Mouse (Mus musculus) limb, embryonic 12.5 days (tissue): Measurements from ENCODE around the gene Copg2. TPM values are rescaled to one million over a fixed set of nuclear protein-coding genes. Genes with fewer than 3 reads are reported as not detected.

Experiments used
- ATAC-seq: fragments of 200-750 bp; cut with Nextera tagmentation; 2 replicates; pipeline ENCODE4 v1.8.0; 2017; ENCODE audit warnings: low read depth, moderate TSS enrichment; ENCODE audit not compliant: insufficient number of reproducible peaks, insufficient read depth, low FRiP score, low TSS enrichment
- H3K27ac ChIP-seq: fragments of 300-500 bp; sonication (generic); 2 replicates; pipeline ENCODE4 v1.5.1; 2016; ENCODE audit warnings: mild to moderate bottlenecking, moderate library complexity
- H3K27me3 ChIP-seq: fragments of 300-500 bp; sonication (generic); 2 replicates; pipeline ENCODE4 v1.6.1; 2016; ENCODE audit warnings: mild to moderate bottlenecking, moderate library complexity
- H3K36me3 ChIP-seq: fragments of 300-500 bp; sonication (generic); 2 replicates; pipeline ENCODE4 v1.6.1; 2016; ENCODE audit warnings: mild to moderate bottlenecking, moderate library complexity
- H3K4me1 ChIP-seq: fragments of 300-500 bp; sonication (generic); replicated peaks from 2 replicates; pipeline ENCODE4 v1.6.1; 2016
- H3K4me2 ChIP-seq: fragments of 300-500 bp; sonication (generic); 2 replicates; pipeline ENCODE4 v1.6.1; 2016; ENCODE audit warnings: mild to moderate bottlenecking, moderate library complexity
- H3K4me3 ChIP-seq: fragments of 300-500 bp; sonication (generic); replicated peaks from 2 replicates; pipeline ENCODE4 v1.5.1; 2016; ENCODE audit warnings: mild to moderate bottlenecking
- H3K9ac ChIP-seq: fragments of 300-500 bp; sonication (generic); replicated peaks from 2 replicates; pipeline ENCODE4 v1.6.1; 2016; ENCODE audit warnings: mild to moderate bottlenecking, moderate library complexity
- H3K9me3 ChIP-seq: fragments of 300-500 bp; sonication (generic); 2 replicates; pipeline ENCODE4 v1.6.1; 2016; ENCODE audit warnings: mild to moderate bottlenecking, moderate library complexity
- WGBS: fragments of 180-500 bp; shearing (Covaris S2); methylation state at CpG from one replicate; pipeline ENCODE4 v1.1.7; 2016; 5-methylcytosine and 5-hydroxymethylcytosine counted together
- polyA plus RNA-seq: library from polyadenylated mRNA; unstranded; fragments of >200 nt; fragmentation: Nextera tagmentation; extraction: Ambion mirVana; gene quantifications from 2 replicates; pipeline ENCODE4 v1.2.1, GENCODE M21; 2016

The Copg2 gene
- polyA plus RNA-seq, 1 experiment from 2014 or later, result 25.8 TPM

DNA sequence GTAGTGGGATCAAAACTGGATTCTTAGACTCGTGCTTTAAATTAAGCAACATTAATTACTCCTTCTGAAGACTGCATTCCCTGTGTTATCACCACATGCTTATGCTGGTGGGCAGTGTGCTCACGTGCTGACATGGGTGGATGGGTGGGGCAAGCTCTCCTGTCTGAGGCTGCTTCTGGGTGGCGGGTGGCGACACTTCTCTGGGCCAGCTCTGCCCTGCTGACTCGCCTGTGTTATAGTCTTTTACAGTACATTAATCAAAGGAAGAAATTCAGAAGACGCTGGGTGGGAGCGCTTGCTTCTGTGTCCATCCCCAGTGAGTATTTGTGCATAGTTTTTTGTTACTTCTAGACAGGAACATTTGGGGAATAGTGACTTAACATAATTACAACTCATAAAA lies 151.0 kb downstream of the Copg2 start:
- WGBS, result 59% methylated on average over 7 of the region's 7 CpGs
- Histone ChIP-seq H3K4me2 (no peak overlapping the region), H3K9ac (no peak overlapping the region), H3K27me3 (no peaks in the 10 kb centered on the region), H3K27ac (peak overlapping the region; percentile 56; the same call in 1 of the 2 replicates), H3K9me3 (peaks cover 1% of the 10 kb centered on the region; the same call in 1 of the 2 replicates), H3K4me3 (no peak overlapping the region), H3K4me1 (peaks cover 8% of the 10 kb centered on the region; the same call in 1 of the 2 replicates), H3K36me3 (peaks cover 95% of the 10 kb centered on the region)
- ATAC-seq, result no peak

DNA sequence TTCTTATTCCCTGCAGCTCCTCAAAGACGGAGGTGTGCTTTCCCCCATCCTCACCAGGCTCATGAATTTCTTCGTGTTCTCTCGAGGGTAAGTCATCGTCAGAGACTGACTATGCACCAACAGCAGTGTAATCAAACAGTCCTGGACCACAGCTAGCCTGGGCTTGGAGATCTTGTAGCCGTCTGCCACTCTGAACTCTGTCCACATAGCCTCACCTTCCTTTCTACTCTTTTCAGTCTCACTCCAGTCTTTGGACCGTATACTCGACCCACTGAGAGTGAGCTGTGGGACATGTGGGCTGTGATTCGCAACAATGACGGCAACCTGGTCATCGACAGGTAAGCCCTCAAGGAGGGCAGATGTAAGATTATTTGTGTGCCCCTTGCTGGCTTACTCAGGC lies 151.7 kb downstream of the Copg2 start:
- H3K4me3 ChIP-seq, result no peak overlapping the region
- WGBS, result 78% methylated on average over 10 of the region's 10 CpGs
- H3K27me3 ChIP-seq, result no peaks in the 10 kb centered on the region
- peaks cover 8% of the 10 kb centered on the region; the same call in 1 of the 2 replicates for H3K4me1 ChIP-seq
- H3K36me3 ChIP-seq, result peaks cover 92% of the 10 kb centered on the region
- peaks cover 9% of the 10 kb centered on the region for H3K9me3 ChIP-seq
- no peak overlapping the region for H3K9ac ChIP-seq
- H3K4me2 ChIP-seq, result no peak overlapping the region
- 0 out of 2 replicates have a peak overlapping the region, but pooled peaks have one; percentile 8 for H3K27ac ChIP-seq
- no peak for ATAC-seq

DNA sequence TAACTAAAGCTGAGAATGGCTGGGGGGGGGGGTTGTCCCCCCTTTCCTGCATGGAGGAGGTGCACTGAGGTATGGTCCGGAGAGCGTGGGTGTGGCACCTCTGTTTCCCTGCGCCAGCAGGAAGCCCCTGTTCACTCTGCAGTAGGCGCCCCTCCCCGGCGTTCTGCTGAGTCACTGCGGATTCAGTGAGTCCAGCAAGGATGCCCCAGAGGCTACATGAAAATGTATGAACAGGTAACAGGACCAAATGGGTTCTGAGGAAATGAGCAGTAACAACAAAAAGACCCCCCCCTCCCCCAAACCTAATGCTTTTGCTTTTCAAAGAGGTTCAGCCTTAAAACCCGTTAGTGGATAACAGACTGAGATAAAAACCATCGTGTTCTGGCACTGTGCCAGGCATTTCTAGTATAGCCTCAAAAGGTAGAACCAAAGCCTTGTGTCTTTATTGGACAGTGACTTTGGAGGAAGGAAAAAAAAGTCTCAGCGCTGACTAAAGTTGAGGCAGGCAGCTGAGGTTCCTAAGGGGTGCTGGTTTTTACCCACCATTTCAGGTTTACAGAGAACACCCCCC lies 157.3 kb downstream of the Copg2 start:
- Histone ChIP-seq H3K4me1 (peaks cover 11% of the 10 kb centered on the region; the same call in 1 of the 2 replicates), H3K36me3 (peaks cover 54% of the 10 kb centered on the region), H3K4me3 (peak overlapping the region; percentile 60), H3K9ac (peak overlapping the region; percentile 85), H3K4me2 (peak overlapping the region; percentile 66), H3K27ac (peak overlapping the region; percentile 95), H3K27me3 (no peaks in the 10 kb centered on the region), H3K9me3 (peaks cover 61% of the 10 kb centered on the region)
- no peak for ATAC-seq
- WGBS, result 54% methylated on average over 10 of the region's 10 CpGs

DNA sequence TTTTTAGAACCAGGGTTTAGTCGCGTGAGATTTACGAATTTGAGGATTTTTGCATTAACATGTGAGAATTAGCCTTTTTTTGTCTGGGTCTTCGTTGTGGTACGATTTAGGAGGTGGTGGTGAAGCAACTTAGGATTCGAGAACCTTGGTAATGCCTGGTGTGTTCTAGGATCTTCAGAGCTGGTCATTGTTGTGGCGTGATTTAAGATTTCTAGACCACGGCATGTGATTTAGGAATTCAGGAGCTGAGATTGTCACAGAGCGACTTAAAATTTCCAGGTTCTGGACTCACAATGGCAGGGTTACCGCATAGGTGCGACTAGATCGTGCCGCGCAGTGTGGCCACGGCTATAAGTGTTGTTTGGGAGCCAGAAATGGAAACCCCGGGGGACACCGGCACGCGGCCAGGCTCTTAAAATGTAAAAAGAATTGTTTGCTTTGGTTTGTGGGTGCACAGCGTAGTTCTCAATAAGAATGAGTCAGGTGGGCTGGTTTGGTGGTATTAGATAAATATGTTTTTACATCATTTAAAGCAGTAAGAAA lies 158.1 kb downstream of the Copg2 start:
- H3K27ac ChIP-seq, result peak overlapping the region; percentile 95
- H3K4me3 ChIP-seq, result peak overlapping the region; percentile 60
- H3K4me1 ChIP-seq, result peaks cover 9% of the 10 kb centered on the region
- peak overlapping the region; percentile 66 for H3K4me2 ChIP-seq
- peak overlapping the region; percentile 85 for H3K9ac ChIP-seq
- no peaks in the 10 kb centered on the region for H3K27me3 ChIP-seq
- H3K36me3 ChIP-seq, result peaks cover 47% of the 10 kb centered on the region
- ATAC-seq, result no peak
- peaks cover 63% of the 10 kb centered on the region for H3K9me3 ChIP-seq
- 41% methylated on average over 20 of the region's 20 CpGs for WGBS

- Histone ChIP-seq H3K4me1 (peaks cover 16% of the 10 kb centered on the region), H3K27me3 (no peaks in the 10 kb centered on the region), H3K9ac (peak overlapping the region; percentile 85), H3K4me3 (peak overlapping the region; percentile 60), H3K36me3 (peaks cover 39% of the 10 kb centered on the region), H3K27ac (peak overlapping the region; percentile 95), H3K4me2 (peak overlapping the region; percentile 66), H3K9me3 (peaks cover 69% of the 10 kb centered on the region)
- WGBS, result 49% methylated on average over 66 of the region's 66 CpGs
- ATAC-seq, result peak; percentile 58; the same call in 1 of the 2 replicates
Observed at GRCm38 (mm10) chr6:30737548-30738463, 158.8 kb downstream of the Copg2 start.

- Histone ChIP-seq H3K36me3 (peaks cover 31% of the 10 kb centered on the region), H3K4me1 (peaks cover 19% of the 10 kb centered on the region), H3K27ac (peak overlapping the region; percentile 95), H3K9me3 (peaks cover 71% of the 10 kb centered on the region), H3K4me3 (peak overlapping the region; percentile 60), H3K9ac (peak overlapping the region; percentile 85), H3K4me2 (peak overlapping the region; percentile 66), H3K27me3 (no peaks in the 10 kb centered on the region)
- 49% methylated on average over 29 of the region's 29 CpGs for WGBS
- peak; percentile 30; the same call in 1 of the 2 replicates for ATAC-seq
Observed at GRCm38 (mm10) chr6:30736864-30737547, 159.6 kb downstream of the Copg2 start.

DNA sequence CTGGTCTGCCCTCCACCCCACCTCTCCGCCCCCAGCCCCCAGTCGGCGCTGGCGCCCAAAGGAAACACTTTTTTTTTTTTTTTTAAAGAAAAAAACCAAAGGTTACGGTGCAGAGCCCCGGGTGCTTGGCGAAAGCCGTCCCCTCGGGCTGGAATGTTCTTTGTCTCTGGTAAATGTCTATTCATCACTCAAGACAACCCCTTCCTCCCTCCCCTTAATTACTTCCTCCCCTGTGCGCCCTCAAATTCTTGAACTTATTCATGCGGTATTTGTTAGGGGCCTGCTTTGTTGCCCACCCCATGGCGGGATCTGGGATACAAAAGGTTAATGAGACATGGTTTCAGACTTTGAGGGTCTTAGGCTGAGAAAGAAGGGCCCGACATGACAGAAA lies 160.2 kb downstream of the Copg2 start:
- H3K27ac ChIP-seq, result peak overlapping the region; percentile 95
- H3K9me3 ChIP-seq, result peaks cover 71% of the 10 kb centered on the region
- H3K9ac ChIP-seq, result no peak overlapping the region
- peak overlapping the region; percentile 66 for H3K4me2 ChIP-seq
- WGBS, result 43% methylated on average over 13 of the region's 13 CpGs
- no peak overlapping the region for H3K4me3 ChIP-seq
- ATAC-seq, result no peak
- H3K27me3 ChIP-seq, result no peaks in the 10 kb centered on the region
- H3K36me3 ChIP-seq, result peaks cover 26% of the 10 kb centered on the region
- peaks cover 19% of the 10 kb centered on the region for H3K4me1 ChIP-seq

DNA sequence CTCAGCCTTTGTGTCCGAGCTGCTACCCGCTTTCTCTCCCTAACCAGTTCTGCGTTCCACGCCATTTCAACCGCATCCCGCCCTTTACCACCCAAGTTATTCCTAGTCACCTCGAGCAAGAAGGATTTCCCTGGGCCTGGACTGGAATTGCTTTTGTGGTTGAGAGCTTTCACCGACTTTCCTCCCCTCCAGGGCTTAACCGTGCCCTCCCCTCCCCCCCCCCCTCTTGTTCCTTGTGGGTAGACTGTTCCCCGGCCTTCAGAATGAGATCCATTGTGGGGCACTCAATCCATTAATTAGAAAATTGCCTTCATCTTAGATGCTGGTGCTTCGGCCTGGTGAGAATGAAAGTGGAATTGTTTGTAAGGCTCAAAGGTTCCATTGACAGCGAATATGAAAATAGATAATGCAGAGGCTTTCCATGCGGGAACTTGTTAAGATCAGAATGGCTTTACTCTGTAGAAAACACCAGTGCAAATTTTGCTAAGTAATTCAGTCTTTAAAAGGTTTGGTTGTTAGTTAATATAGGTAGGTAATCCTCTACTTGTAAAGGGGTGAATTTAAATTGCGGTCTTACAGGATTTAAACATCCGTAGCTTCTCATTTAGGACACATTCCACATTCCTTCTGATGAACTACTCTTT lies 160.7 kb downstream of the Copg2 start:
- Histone ChIP-seq H3K4me1 (peaks cover 19% of the 10 kb centered on the region), H3K36me3 (peaks cover 22% of the 10 kb centered on the region), H3K9me3 (peaks cover 71% of the 10 kb centered on the region), H3K4me2 (peak overlapping the region; percentile 66), H3K27ac (peak overlapping the region; percentile 95), H3K4me3 (peak overlapping the region; percentile 23), H3K27me3 (no peaks in the 10 kb centered on the region), H3K9ac (peak overlapping the region; percentile 60)
- no peak for ATAC-seq
- 50% methylated on average over 15 of the region's 15 CpGs for WGBS

DNA sequence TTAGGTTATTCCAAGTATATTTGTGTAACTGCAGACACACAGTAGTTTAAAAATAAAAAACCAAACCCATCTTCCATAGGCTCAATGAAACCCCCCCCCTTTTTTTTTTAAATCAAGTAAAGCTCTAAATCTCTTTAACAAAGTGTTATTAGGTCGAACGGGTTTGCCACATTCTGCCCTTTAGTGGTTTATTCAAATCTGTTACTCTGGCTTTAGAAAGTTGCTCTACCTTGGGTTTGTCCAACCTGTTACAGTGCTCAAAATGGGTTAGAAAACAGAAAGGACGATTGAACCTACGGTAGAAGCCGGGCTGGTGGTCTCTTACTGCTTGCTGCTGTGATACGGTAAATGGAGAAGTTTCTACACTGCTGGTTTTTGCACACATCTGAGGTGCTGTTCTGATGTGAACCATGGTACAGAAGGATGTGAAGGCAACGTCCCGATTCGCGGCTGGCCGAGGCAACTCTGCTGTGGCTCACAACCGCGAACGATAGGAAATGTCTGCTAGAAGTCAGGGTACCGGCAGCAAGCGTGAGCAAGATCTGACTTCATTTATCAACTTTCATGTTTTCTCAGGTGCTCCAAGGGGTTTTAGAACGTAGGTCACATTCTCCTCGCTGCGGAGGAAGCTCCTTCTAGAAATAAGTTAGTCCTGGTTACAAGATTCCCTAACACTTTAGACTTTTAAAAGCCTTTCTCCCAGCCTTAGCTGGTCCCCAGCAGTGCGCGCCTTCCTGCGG lies 161.4 kb downstream of the Copg2 start:
- H3K4me3 ChIP-seq, result peak overlapping the region; percentile 23
- 56% methylated on average over 22 of the region's 22 CpGs for WGBS
- H3K27ac ChIP-seq, result peak overlapping the region; percentile 95
- H3K4me1 ChIP-seq, result peaks cover 23% of the 10 kb centered on the region
- no peak for ATAC-seq
- peaks cover 16% of the 10 kb centered on the region for H3K36me3 ChIP-seq
- peak overlapping the region; percentile 66 for H3K4me2 ChIP-seq
- peak overlapping the region; percentile 60 for H3K9ac ChIP-seq
- peaks cover 65% of the 10 kb centered on the region for H3K9me3 ChIP-seq
- no peaks in the 10 kb centered on the region for H3K27me3 ChIP-seq

- 52% methylated on average over 6 of the region's 6 CpGs for WGBS
- Histone ChIP-seq H3K4me3 (no peak overlapping the region), H3K9ac (peak overlapping the region; percentile 42; the same call in 1 of the 2 replicates), H3K36me3 (peaks cover 12% of the 10 kb centered on the region), H3K27ac (peak overlapping the region; percentile 95), H3K4me2 (peak overlapping the region; percentile 66), H3K9me3 (peaks cover 58% of the 10 kb centered on the region), H3K27me3 (no peaks in the 10 kb centered on the region), H3K4me1 (peaks cover 29% of the 10 kb centered on the region)
- no peak for ATAC-seq
Observed at GRCm38 (mm10) chr6:30734465-30734864, 162.1 kb downstream of the Copg2 start.
